Mouse (Mus musculus) limb, embryonic 14.5 days (tissue): ENCODE measurements around the gene Akr1b10. TPM values are rescaled to one million over a fixed set of nuclear protein-coding genes. Genes with fewer than 3 reads are reported as not detected.
"Not testable (repeated sequence)": the region's sequence is repeated elsewhere in the genome, so short reads cannot be mapped to it uniquely, and the experiment has no call there.

Experiments used
- ATAC-seq: fragments of 200-750 bp; cut with Nextera tagmentation; 2 replicates; pipeline ENCODE4 v1.8.0; 2017; ENCODE audit warnings: low read depth, moderate number of reproducible peaks, moderate TSS enrichment; ENCODE audit not compliant: low FRiP score
- DNase-seq: peaks from one replicate; pipeline ENCODE4 v3.0.0-alpha.2; 2015; ENCODE audit warnings: low spot score
- H3K27ac ChIP-seq: fragments of 300-500 bp; sonication (generic); replicated peaks from 2 replicates; pipeline ENCODE4 v1.5.1; 2014; ENCODE audit warnings: low read depth, mild to moderate bottlenecking, low read length, moderate library complexity, mixed read lengths
- H3K27me3 ChIP-seq: fragments of 300-500 bp; sonication (generic); 2 replicates; pipeline ENCODE4 v1.6.1; 2014; ENCODE audit warnings: low read length, mixed read lengths; ENCODE audit not compliant: control insufficient read depth, insufficient read depth
- H3K36me3 ChIP-seq: fragments of 300-500 bp; sonication (generic); 2 replicates; pipeline ENCODE4 v1.6.1; 2014; ENCODE audit warnings: mild to moderate bottlenecking, low read length, moderate library complexity, mixed read lengths; ENCODE audit not compliant: control insufficient read depth, insufficient read depth
- H3K4me1 ChIP-seq: fragments of 300-500 bp; sonication (generic); 2 replicates; pipeline ENCODE4 v1.6.1; 2014; ENCODE audit warnings: antibody characterized with exemption, low read length, mixed read lengths; ENCODE audit not compliant: control insufficient read depth, insufficient read depth
- H3K4me2 ChIP-seq: fragments of 300-500 bp; sonication (generic); replicated peaks from 2 replicates; pipeline ENCODE4 v1.6.1; 2014; ENCODE audit warnings: low read depth, mild to moderate bottlenecking, low read length, moderate library complexity; ENCODE audit not compliant: severe bottlenecking
- H3K4me3 ChIP-seq: fragments of 300-500 bp; sonication (generic); replicated peaks from 2 replicates; pipeline ENCODE4 v1.5.1; 2014; ENCODE audit warnings: low read length
- H3K9ac ChIP-seq: fragments of 300-500 bp; sonication (generic); 2 replicates; pipeline ENCODE4 v1.6.1; 2014; ENCODE audit warnings: mild to moderate bottlenecking, low read depth, low read length, moderate library complexity; ENCODE audit not compliant: severe bottlenecking
- H3K9me3 ChIP-seq: fragments of 300-500 bp; sonication (generic); 2 replicates; pipeline ENCODE4 v1.6.1; 2016; ENCODE audit warnings: low read length; ENCODE audit not compliant: control insufficient read depth
- POLR2A ChIP-seq: fragments of 200-500 bp; IDR thresholded peaks from 2 replicates; pipeline ENCODE4 v1.8.0; 2012; ENCODE audit warnings: inconsistent platforms, mild to moderate bottlenecking, moderate library complexity, borderline replicate concordance; ENCODE audit not compliant: insufficient read depth, insufficient read length; ENCODE audit errors: extremely low read depth
- WGBS: fragments of 180-500 bp; shearing (Covaris S2); extraction: QIAGEN DNeasy Blood & Tissue Kit; methylation state at CpG from one replicate; pipeline ENCODE4 v1.1.7; 2014; 5-methylcytosine and 5-hydroxymethylcytosine counted together
- polyA plus RNA-seq, 2 experiments: library from polyadenylated mRNA; depleted of rRNA in 1 of 2; stranded (reverse) in 1 of 2; unstranded in 1 of 2; fragments of >200 nt; fragmentation: Nextera tagmentation in 1 of 2; extraction: Ambion mirVana in 1 of 2; gene quantifications; 2 replicates each; pipeline versions ENCODE4 v1.2.1 to v1.2.3; 2012 to 2014

Akr1b10 gene
- polyA plus RNA-seq, 2 experiments = 10.2 to 10.4 TPM

- TF ChIP-seq POLR2A = no peak
- Histone ChIP-seq H3K4me3 (no peak overlapping the region), H3K4me1 (0 out of 2 replicates have a peak, but pooled peaks cover 3% of the 10 kb centered on the region), H3K27ac (no peak overlapping the region), H3K36me3 (no peaks in the 10 kb centered on the region), H3K9ac (no peak overlapping the region), H3K9me3 (no peaks in the 10 kb centered on the region), H3K4me2 (no peak overlapping the region), H3K27me3 (no peaks in the 10 kb centered on the region)
- ATAC-seq = no peak
- WGBS = 82% methylated on average over 12 of the region's 12 CpGs
- DNase-seq = no peak
Observed at GRCm38 (mm10) chr6:34364217-34365136, 19.5 kb upstream of the Akr1b10 start.

DNA sequence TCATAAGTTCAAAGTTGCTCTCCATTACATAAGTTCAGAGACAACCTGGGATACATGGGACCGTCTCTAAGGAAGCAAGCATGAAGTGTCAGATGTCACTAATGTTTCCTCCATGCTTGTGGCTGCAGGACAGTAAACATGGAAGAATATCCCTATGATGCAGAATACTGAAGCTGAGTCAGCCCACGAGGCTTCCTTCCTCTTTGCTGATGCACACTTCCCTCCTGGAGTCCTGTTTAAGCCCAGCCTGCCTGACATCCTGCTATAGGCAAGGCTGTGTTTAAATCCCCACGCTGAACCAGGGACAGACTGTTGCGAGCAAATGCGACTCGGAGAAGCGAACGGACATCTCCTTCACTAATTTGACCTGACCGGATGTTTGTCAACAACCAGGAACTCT lies 16.0 kb upstream of the Akr1b10 start:
- no peaks in the 10 kb centered on the region for H3K9me3 ChIP-seq
- H3K27ac ChIP-seq = no peak overlapping the region
- no peak for DNase-seq
- no peak for ATAC-seq
- no peaks in the 10 kb centered on the region for H3K27me3 ChIP-seq
- 79% methylated on average over 9 of the region's 9 CpGs for WGBS
- no peak overlapping the region for H3K4me2 ChIP-seq
- H3K9ac ChIP-seq = no peak overlapping the region
- 0 out of 2 replicates have a peak, but pooled peaks cover 3% of the 10 kb centered on the region for H3K4me1 ChIP-seq
- no peaks in the 10 kb centered on the region for H3K36me3 ChIP-seq
- no peak overlapping the region for H3K4me3 ChIP-seq
- no peak for TF ChIP-seq POLR2A

GRCm38 (mm10) chr6:34370081-34370480 lies 13.9 kb upstream of the Akr1b10 start:
- Histone ChIP-seq H3K27me3 (no peaks in the 10 kb centered on the region), H3K4me1 (0 out of 2 replicates have a peak, but pooled peaks cover 3% of the 10 kb centered on the region), H3K4me3 (no peak overlapping the region), H3K36me3 (no peaks in the 10 kb centered on the region), H3K9ac (no peak overlapping the region), H3K4me2 (no peak overlapping the region), H3K9me3 (no peaks in the 10 kb centered on the region), H3K27ac (no peak overlapping the region)
- ATAC-seq (no peak), DNase-seq (no peak)
- TF ChIP-seq POLR2A = no peak
- WGBS = 83% methylated on average over 8 of the region's 8 CpGs

- ATAC-seq = no peak
- H3K4me2 ChIP-seq = 0 out of 2 replicates have a peak overlapping the region, but pooled peaks have one; percentile 28
Observed at GRCm38 (mm10) chr6:34371700-34372351, 12.2 kb upstream of the Akr1b10 start.

GRCm38 (mm10) chr6:34373841-34374240 lies 10.2 kb upstream of the Akr1b10 start:
- TF ChIP-seq POLR2A = no peak
- Histone ChIP-seq H3K27me3 (no peaks in the 10 kb centered on the region), H3K9ac (no peak overlapping the region), H3K4me1 (0 out of 2 replicates have a peak, but pooled peaks cover 2% of the 10 kb centered on the region), H3K27ac (no peak overlapping the region), H3K4me2 (no peak overlapping the region), H3K4me3 (no peak overlapping the region), H3K9me3 (no peaks in the 10 kb centered on the region), H3K36me3 (no peaks in the 10 kb centered on the region)
- WGBS = 80% methylated on average over 7 of the region's 7 CpGs
- no peak for DNase-seq
- ATAC-seq = no peak

More at GRCm38 (mm10) chr6:34371700-34372351, 12.2 kb upstream of the Akr1b10 start:
- Histone ChIP-seq H3K9me3 (no peaks in the 10 kb centered on the region), H3K4me3 (no peak overlapping the region), H3K36me3 (no peaks in the 10 kb centered on the region), H3K4me1 (0 out of 2 replicates have a peak, but pooled peaks cover 3% of the 10 kb centered on the region), H3K9ac (no peak overlapping the region), H3K27ac (no peak overlapping the region), H3K27me3 (no peaks in the 10 kb centered on the region)
- DNase-seq = peak; percentile 88
- WGBS = 24% methylated on average over 18 of the region's 18 CpGs
- TF ChIP-seq POLR2A = no peak

- not testable (repeated sequence) for ATAC-seq, H3K9ac ChIP-seq
- WGBS = 83% methylated on average over 5 of the region's 5 CpGs
Observed at GRCm38 (mm10) chr6:34375888-34376287, 8.1 kb upstream of the Akr1b10 start.

More at GRCm38 (mm10) chr6:34375888-34376287, 8.1 kb upstream of the Akr1b10 start:
- H3K4me3 ChIP-seq, H3K4me2 ChIP-seq, DNase-seq, H3K27ac ChIP-seq, H3K36me3 ChIP-seq, H3K27me3 ChIP-seq, H3K4me1 ChIP-seq, H3K9me3 ChIP-seq: not testable (repeated sequence)
